Mouse (Mus musculus): ENCODE measurements around the gene Col4a1. TPM values are rescaled to one million over a fixed set of nuclear protein-coding genes. Genes with fewer than 3 reads are reported as not detected.
A peak's percentile ranks its signal among the peaks of the same experiment; 100 is the strongest.

Col4a1 gene
- total RNA-seq, 2 experiments from 2014 or later, result 115 to 123 TPM

DNA sequence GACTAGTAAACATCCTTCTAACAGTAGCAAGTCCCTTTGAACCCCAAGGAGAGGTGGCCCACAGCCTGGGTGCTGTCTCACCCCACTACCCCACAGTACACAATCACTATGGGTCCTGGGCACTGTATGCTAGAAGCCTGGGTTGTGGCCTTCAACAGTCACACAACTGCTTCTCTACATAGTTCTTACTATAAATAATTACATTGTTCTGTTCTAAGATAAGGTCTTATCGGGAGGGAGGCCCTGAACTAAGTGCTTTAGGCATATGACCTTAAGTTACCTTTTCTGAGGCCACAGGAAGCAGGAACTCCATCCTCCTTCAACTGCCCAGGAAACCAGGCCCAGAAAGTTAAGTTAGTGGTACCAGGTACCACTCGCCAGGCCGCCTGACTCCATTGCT, 21.9 kb upstream of the Col4a1 start:
- intact Hi-C loops (cut with DNase I), result no loop called here
- DNase-seq (ENCODE audit: extremely low spot score in 1 of 2, low spot score in 2 of 2), result no peak

DNA sequence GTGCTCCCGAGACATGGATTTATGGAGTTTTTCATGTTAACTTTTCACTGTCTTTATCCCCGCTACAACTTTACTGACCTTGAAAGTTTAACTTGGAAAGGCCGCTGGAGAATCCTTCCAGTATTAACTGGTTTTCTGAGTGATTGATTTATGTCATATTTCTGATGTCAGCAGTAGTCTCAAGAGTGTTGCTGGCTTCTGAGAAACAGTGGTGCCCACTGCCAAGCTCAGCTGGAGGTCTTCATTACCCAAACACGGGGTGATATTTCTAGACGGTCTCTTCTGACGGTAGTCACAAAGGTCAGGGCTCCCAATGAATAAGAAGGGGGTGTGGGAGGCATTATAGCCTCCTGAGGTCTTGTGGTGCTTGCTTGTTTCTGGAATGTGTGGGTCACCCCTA, 21.1 kb upstream of the Col4a1 start:
- intact Hi-C loops (cut with DNase I), result no loop called here
- no peak for DNase-seq (ENCODE audit: extremely low spot score in 1 of 2, low spot score in 2 of 2)

DNA sequence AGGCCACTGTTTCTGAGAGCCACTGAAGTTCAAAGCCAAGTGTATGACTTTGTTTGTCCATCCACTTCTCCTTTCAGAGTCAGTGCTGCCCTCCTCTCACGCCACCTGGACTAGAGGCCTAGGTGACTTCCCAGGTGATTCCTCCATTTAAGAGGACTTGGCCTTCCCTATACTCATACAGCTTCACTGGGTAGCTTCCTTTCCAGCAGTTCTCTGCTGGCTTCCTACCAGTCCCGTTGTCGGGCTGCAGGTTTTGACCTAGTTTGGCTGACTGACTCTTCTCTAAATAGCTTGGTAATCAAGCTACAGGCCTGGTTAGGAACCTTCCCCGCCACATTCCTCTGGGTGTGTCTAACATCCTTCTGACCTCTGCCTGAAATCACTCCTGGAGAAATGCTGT, 18.9 kb upstream of the Col4a1 start:
- DNase-seq (ENCODE audit: extremely low spot score in 1 of 2, low spot score in 2 of 2), result no peak
- intact Hi-C loops (cut with DNase I), result no loop called here

DNA sequence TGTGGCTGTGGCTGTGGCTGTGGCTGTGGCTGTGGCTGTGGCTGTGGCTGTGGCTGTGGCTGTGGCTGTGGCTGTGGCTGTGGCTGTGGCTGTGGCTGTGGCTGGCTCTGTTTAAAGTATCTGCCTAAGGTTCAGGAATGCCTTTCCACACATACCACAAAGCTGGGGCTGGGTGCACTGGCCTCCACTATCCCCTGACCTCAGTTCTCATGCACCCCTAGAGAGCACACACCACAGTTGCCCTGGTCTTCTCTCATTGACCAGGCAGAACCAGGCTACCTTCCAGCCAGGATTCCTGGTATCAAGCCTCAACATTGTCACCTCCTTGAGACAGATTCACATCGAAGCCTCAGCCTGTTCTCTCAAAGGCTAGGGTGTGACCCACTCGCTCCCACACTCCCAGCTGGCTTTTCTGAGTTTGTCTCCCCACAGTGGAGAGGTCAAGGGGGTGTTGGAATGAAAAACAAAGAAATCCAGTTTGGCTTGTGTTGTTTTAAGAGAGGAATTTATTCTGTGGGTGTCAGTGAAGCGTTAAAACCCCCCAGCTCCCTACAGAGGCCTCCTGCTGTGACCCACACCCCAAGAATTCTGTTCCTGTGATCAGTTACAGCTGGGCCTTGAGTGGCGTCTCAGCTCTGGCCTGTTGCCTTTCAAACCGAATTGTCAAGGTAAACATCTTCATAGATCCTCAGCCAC, 15.2 kb upstream of the Col4a1 start:
- intact Hi-C loops (cut with DNase I), result no loop called here
- peak in 1 of 2 experiments; percentile 45 for DNase-seq (ENCODE audit: extremely low spot score in 1 of 2, low spot score in 2 of 2)

DNA sequence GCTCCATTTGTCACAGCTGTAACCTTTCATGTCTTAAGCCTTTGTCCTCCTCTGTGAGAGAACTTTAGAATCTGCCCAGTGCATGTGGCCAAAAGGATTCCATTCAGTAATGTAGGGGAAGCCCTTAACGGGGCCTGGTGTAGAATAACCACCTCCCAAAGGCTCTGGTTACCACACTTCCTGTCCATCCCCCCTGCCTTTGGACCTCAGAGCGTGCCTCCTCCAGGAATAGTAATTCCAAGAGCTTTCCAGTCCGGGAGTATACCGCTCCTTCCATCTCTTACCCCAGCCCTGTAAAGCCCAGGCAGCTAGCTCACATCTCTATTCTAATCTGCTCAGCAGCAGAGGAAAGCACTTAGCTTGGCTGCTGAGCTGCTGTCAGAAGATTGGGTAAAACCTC, 14.7 kb upstream of the Col4a1 start:
- intact Hi-C loops (cut with DNase I), result no loop called here
- no peak for DNase-seq (ENCODE audit: extremely low spot score in 1 of 2, low spot score in 2 of 2)

DNA sequence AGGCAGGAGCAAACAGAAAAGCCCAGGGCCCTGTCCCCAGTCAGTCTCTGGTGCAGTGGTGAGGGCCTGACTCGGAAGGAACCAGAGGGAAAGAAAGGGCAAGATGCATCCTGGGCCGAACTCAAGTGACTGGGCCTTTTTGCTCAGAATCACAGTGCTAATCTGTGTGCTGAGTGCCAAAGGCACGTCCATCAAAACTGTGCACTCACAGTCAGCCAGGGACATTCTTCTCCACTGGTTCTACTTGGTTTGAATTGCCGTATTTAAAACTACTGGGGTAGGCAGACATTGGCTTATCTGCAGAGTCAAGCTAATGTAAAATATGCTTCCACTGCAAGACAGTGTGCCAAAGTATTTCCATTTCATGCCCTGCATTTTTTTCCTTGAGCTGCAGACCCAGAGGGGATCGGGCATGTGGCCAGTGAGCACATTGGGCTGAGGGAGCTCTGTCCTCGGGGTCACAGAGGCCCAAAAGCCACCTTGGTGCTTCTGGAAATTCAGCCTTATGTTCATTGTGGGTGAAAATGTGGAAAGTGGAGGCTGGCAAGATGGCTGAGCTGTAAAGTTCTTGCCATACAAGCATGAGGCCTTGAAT, 12.3 kb upstream of the Col4a1 start:
- DNase-seq (ENCODE audit: extremely low spot score in 1 of 2, low spot score in 2 of 2), result no peak
- intact Hi-C loops (cut with DNase I), result no loop called here

DNA sequence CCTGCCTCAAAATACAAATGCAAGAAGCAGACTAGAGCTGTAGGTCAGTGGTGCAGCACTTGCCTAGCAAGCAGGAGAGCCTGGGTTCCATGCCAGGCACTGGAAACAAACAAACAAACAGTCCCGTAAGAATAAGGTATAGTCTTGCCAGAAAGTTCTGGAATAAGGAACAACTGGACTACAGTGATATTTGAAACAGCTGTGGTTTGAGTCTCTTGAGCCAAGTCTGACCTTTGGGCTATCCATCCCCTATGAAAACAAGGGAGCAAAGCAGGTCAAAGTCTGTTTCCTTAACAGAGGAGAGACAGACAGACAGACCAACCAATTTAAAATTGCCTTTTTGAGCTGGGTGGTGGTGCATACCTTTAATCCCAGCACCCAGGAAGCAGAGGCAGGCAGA, 11.1 kb upstream of the Col4a1 start:
- intact Hi-C loops (cut with DNase I), result no loop called here

DNA sequence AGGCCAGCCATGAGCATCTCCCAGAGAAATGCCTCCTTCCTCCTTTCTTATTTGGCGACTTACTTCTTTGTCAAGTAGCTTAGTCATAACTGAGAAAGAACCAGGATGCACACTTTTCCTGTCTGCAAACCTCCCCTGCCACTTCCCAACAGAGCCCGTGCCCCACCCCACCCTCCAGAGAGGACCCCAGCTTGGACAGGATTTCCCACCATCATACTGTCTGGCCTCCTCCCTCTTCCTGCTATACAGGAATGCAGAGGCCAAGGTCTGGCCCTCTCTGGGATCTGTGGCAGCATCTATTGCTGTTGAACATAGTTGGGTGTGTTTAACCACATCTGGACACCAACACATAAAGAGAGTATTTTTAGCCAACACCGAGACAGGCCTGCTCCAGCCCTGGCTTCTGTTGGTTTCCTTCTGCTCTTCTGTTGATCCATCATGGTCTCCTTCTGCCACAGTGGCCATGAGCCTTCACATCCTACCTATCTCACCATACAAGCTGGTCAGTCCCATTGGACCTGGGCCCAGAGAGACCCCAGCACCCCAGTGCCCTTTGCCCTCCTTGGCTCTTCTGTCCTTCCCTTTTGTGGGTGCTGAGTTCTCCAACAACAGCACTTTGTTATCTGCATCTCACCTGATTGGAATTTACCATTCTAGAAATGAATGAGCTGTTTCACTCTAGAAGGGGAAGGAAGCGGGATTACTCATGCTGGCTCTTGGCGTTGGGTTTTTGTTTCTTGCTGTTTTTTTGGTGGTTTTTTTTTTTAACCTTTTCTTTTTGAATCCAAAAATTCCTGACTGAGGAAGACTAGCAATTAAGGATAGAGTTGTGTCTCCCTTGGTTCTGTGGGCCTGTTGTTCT, 10.3 kb upstream of the Col4a1 start:
- peak in 1 of 2 experiments; percentile 41 for DNase-seq (ENCODE audit: extremely low spot score in 1 of 2, low spot score in 2 of 2)
- intact Hi-C loops (cut with DNase I), result no loop called here

More for the DNA sequence above, 11.1 kb upstream of the Col4a1 start:
- no peak for DNase-seq (ENCODE audit: extremely low spot score in 1 of 2, low spot score in 2 of 2)

DNA sequence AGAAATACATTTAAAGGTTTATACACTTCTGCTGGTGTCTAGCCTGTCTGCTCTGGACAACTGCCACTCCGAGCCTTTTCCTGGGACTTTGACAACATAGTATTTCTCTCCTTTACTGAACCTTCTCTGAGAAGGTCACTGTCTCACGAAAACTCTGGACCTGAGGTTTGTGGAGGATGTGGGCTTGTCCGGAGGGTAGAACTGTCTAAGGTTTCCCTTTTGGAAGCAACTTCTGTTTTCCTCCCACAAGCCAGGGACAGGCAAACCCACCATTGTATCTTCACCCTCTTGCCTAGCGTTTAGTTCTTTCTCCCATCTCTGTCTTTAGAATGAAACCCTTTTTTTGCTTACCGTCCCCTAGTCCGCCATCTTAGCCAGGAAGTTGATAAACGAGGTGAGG, 9.2 kb upstream of the Col4a1 start:
- DNase-seq (ENCODE audit: extremely low spot score in 1 of 2, low spot score in 2 of 2), result no peak
- intact Hi-C loops (cut with DNase I), result no loop called here

DNA sequence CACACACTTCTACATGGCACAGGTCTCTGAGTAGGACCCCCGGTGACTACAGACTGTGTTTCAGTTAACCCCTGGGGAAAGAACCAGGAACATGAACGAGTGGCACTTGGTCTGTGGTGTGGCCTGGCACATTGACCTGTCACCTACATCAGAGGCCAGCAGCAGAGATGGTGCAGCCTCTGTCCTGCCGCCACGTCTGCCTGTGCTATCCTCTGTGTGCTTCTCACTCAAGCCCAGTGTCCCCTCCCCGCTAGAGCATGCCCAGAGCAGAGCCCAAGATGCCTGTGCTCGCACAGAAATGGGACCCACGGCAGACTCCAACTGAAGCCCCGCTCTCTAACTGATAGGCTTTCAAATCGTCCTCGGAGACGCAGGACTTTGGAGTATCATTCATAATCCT, 6.8 kb upstream of the Col4a1 start:
- intact Hi-C loops (cut with DNase I), result no loop called here
- DNase-seq (ENCODE audit: extremely low spot score in 1 of 2, low spot score in 2 of 2), result no peak

DNA sequence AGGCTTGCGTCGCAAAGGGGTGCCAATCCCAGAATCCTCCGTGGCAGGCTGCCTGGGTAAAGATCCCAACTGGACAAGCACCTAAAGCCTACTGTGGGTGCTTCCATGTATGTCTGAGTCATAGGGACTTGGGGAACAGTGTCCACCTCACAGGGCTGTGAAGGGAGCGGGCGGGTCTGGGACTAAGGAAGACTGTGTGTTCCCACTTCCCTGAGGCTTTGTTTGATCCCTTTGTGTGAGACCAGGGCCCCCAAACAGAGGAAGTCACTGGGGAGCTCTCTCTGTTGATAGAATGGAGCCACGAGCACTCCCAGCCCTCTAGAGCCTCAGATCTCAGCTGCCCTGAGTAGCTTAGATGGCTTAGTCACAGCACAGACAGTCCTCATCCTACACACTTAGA, 3.5 kb upstream of the Col4a1 start:
- DNase-seq (ENCODE audit: extremely low spot score in 1 of 2, low spot score in 2 of 2), result peak in 1 of 2 experiments; percentile 71

DNA sequence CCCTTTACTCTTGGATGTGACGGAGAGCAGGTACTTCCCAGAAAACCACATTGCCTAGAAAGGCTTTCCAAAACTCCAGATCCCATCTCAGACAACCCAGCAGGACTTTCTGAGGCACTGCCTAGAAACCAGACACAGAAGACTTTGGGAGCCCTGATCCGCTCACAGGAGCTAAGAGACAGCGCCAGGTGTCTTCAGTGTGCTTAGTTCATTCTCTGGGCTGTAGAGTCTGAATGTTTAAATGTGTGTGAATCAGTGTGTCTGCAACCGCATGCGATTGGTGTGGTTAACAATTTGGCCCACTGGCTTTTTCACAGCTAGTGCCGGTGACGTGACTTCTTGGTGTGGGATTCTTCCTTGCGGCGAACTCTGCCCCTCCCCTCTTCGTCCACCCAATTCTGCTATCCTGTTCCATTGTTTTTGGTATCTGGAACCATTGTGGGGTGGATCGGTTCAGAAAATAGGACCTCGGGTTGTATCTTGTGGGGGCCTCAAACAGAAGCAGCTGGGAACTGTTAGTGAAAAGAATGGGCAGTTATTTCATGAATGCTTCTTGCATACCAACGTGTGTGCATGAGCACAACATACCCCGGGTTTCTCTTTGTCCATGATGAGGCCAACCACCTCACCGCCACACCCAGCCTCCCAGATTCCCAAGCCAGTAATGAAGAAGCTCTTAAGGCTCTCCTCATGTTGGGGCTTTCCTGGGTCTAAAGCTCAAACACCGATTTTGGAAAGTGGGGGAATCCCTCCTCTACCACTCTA, 2.7 kb upstream of the Col4a1 start:
- DNase-seq (ENCODE audit: extremely low spot score in 1 of 2, low spot score in 2 of 2), result no peak
- intact Hi-C loops (cut with DNase I), result no loop called here

More for the DNA sequence above, 3.5 kb upstream of the Col4a1 start:
- intact Hi-C loops (cut with DNase I), result no loop called here

DNA sequence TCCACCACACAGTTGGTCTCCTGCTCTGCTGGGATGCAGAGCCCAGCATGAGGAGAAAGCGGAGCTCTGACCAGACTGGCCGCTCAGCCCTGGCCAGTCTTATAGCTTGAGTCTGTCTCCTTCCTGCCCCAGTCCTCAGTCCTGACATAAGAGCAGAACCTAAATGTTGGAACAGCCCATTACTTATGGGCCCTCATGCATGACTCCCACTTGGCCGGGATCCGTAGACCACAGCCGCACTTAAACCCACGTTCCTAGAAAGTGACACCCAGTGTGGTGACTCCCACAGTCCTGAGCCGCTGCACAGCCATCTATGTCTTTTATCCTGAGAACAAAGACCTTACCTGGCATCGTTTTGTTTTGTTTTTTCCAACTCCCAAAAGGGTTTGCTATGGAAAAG, 2.0 kb upstream of the Col4a1 start:
- intact Hi-C loops (cut with DNase I), result loop anchor here (5.0 kb wide), 1 partner anchor 47 kb away; no protein-coding TSS in a partner anchor
- DNase-seq (ENCODE audit: extremely low spot score in 1 of 2, low spot score in 2 of 2), result no peak

DNA sequence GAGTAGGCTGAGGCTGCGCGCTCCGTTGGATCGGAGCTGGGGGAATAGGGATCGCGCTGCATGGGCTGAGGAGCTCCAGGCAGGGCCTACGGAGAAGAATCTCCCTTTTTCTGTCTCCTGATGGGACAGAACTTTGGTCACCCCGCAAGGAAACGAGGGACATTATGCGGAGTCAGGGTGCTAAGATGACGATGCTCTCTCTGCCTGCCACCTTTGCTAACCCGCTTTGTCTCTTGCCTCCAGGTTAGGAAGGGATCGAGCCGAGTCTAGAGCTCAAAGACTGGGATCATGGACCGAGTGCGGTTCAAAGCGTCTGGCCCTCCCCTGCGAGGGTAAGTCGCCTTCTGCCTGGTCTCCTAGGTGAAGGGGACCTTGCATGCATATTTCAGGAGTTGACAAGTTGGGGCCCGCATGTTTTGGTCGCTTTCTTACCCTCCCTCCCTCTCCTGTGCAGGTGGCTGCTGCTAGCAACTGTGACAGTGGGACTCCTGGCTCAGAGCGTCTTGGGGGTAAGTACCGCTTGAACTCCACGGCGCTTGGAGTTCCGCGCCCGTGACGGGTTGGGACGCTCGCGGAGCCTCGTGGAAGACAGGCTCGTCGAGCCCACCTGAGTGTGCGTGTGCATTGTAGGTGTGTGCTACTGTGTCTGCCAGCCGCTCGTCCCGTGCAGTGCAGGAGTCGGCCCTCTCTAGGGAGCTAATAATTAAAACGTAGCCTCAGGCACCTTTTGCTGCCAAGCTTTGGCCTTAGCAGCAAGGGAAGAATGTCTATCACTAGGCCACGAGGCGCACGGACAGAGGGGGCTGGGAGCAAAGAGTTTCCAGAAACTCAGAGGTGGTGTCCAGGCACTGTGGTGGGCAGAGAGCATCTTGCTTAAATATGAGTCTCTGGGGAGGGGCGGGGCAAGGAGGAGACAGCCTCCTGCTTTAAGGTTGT, 818 bp upstream of the Col4a1 start:
- intact Hi-C loops (cut with DNase I), result loop anchor here (5.0 kb wide), 1 partner anchor 46 kb away; no protein-coding TSS in a partner anchor
- peak in 1 of 2 experiments; percentile 67 for DNase-seq (ENCODE audit: extremely low spot score in 1 of 2, low spot score in 2 of 2)

DNA sequence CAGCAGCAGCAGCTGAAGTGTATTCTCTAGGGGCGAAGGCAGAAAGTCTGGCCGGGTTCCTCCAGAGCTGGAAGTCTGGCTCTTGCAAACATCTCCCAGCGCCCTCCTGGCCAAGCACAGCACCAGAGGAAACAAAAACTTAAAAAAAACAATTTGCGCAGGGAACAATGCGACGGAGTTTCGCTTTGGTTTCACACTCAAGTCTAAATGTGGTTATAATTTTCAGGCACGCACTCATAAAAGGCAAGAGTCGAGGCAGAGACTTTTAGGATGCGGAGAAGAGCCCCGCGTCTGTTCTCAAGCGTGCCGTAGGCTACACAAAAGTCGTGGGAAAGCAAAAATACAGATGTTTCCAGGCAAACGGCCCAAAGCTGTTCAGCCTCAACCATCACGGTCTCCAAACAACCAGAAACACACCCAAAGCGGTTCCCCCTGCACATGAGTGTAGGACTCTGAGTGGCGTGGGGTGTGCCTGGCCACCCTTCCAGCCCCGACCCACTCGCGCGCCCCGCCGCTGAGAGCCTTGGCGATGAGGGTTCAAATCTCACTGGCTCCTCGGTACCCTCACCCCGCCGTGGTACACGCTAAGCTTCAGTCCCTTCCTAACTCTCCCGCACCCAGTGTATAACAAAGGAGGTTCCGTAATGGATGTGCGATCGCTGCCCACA, 811 bp downstream of the Col4a1 start:
- intact Hi-C loops (cut with DNase I), result loop anchor here (5.0 kb wide), 1 partner anchor 45 kb away; no protein-coding TSS in a partner anchor
- peak in 1 of 2 experiments; percentile 61 for DNase-seq (ENCODE audit: extremely low spot score in 1 of 2, low spot score in 2 of 2)

DNA sequence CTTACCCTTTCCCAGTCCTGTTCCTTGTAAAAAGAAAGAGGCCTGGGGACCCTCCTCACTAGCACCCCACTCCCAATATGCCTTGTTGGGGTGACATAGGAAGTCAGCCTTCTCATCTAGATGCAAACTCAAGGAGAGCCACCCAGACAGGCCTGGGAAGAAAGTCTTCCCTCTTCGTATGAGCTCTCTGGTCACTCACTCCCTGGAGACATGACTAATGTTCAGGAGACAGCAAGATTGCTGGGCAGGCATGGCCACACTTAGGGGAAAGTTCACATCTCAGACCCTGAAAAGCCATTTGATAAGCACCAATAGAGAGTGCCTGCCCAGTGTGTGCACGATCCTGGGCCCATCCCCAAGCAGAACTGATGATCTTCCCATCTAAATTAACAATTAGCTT, 2.6 kb downstream of the Col4a1 start:
- intact Hi-C loops (cut with DNase I), result loop anchor here (5.0 kb wide), 1 partner anchor 43 kb away; no protein-coding TSS in a partner anchor
- DNase-seq (ENCODE audit: extremely low spot score in 1 of 2, low spot score in 2 of 2), result no peak

DNA sequence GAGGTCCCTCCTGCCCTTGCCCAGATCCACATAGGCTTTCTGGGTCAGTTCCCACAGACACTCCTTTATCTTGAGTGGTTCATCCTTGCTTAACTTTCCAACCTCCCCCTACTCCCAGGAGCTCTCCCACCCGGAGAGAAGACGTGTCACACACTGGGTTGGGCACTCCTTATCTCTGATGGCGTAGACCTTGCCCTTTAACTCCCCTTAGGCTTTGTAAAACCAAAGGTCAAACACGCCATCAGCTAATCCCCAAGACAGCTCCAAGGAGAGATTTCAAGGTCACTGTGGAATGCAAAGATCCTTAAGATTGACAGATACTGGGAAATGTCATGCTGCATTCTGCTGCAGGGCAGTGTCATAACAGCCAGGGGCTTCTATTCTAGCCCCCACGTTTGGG, 3.4 kb downstream of the Col4a1 start:
- DNase-seq (ENCODE audit: extremely low spot score in 1 of 2, low spot score in 2 of 2), result no peak
- intact Hi-C loops (cut with DNase I), result no loop called here

Measured in left cerebral cortex, postnatal 10 days (tissue).